Mouse (Mus musculus) midbrain, embryonic 11.5 days (tissue): Measurements from ENCODE around the gene Ube2l6. TPM values are rescaled to one million over a fixed set of nuclear protein-coding genes. Genes with fewer than 3 reads are reported as not detected.

Experiments used
- ATAC-seq: fragments of 200-750 bp; cut with Nextera tagmentation; 2 replicates; pipeline ENCODE4 v1.8.0; 2017; ENCODE audit warnings: moderate TSS enrichment, moderate library complexity; ENCODE audit not compliant: low FRiP score
- DNase-seq: peaks from one replicate; pipeline ENCODE4 v3.0.0; 2015; ENCODE audit warnings: low spot score; ENCODE audit errors: missing footprints
- H3K27ac ChIP-seq: fragments of 300-500 bp; sonication (generic); 2 replicates; pipeline ENCODE4 v1.5.1; 2014; ENCODE audit warnings: low read depth, low read length
- H3K27me3 ChIP-seq: fragments of 300-500 bp; sonication (generic); 2 replicates; pipeline ENCODE4 v1.6.1; 2014; ENCODE audit warnings: mild to moderate bottlenecking, low read length, moderate library complexity, mixed read lengths; ENCODE audit not compliant: control insufficient read depth, insufficient read depth
- H3K36me3 ChIP-seq: fragments of 300-500 bp; sonication (generic); 2 replicates; pipeline ENCODE4 v1.6.1; 2014; ENCODE audit warnings: mild to moderate bottlenecking, low read length, moderate library complexity, mixed read lengths; ENCODE audit not compliant: control insufficient read depth, insufficient read depth
- H3K4me1 ChIP-seq: fragments of 300-500 bp; sonication (generic); 2 replicates; pipeline ENCODE4 v1.6.1; 2014; ENCODE audit warnings: low read length; ENCODE audit not compliant: control insufficient read depth, insufficient read depth
- H3K4me2 ChIP-seq: fragments of 300-500 bp; sonication (generic); 2 replicates; pipeline ENCODE4 v1.6.1; 2014; ENCODE audit warnings: mild to moderate bottlenecking, moderate library complexity
- H3K4me3 ChIP-seq: fragments of 300-500 bp; sonication (generic); 2 replicates; pipeline ENCODE4 v1.5.1; 2014; ENCODE audit warnings: low read depth, low read length
- H3K9ac ChIP-seq: fragments of 300-500 bp; sonication (generic); 2 replicates; pipeline ENCODE4 v1.6.1; 2014; ENCODE audit warnings: low read length
- H3K9me3 ChIP-seq: fragments of 300-500 bp; sonication (generic); 2 replicates; pipeline ENCODE4 v1.6.1; 2016; ENCODE audit warnings: low read length; ENCODE audit not compliant: control insufficient read depth
- WGBS: fragments of 180-500 bp; shearing (Covaris S2); extraction: QIAGEN DNeasy Blood & Tissue Kit; methylation state at CpG from one replicate; pipeline ENCODE4 v1.1.7; 2014; 5-methylcytosine and 5-hydroxymethylcytosine counted together
- polyA plus RNA-seq: library from polyadenylated mRNA; unstranded; fragments of >200 nt; fragmentation: Nextera tagmentation; extraction: Ambion mirVana; gene quantifications from 2 replicates; pipeline ENCODE4 v1.2.1, GENCODE M21; 2014

Ube2l6 gene
- polyA plus RNA-seq, 1 experiment from 2014 or later = 39.5 TPM

- Histone ChIP-seq H3K27ac (no peak within 1 kb of the TSS), H3K4me1 (peaks cover 14% of the 10 kb centered on the region), H3K9me3 (no peaks in the 10 kb centered on the region), H3K9ac (peak within 1 kb of the TSS; percentile 83), H3K36me3 (no peaks in the 10 kb centered on the region), H3K4me3 (peak within 1 kb of the TSS; percentile 60), H3K4me2 (peak within 1 kb of the TSS; percentile 95), H3K27me3 (peaks cover 19% of the 10 kb centered on the region)
- ATAC-seq (no peak), DNase-seq (no peak)
- 22% methylated on average over 10 of the region's 10 CpGs for WGBS
Measured at GRCm38 (mm10) chr2:84838593-84838949, 39.9 kb downstream of the Ube2l6 start, which contains the start of gene Slc43a1. TSS of gene Slc43a1 (plus strand) at chr2:84838850.

GRCm38 (mm10) chr2:84838993-84839980 lies 40.7 kb downstream of the Ube2l6 start:
- H3K9me3 ChIP-seq = no peaks in the 10 kb centered on the region
- DNase-seq = peak; percentile 95
- peak overlapping the region; percentile 95 for H3K4me2 ChIP-seq
- WGBS = under 1% methylated on average over 47 of the region's 47 CpGs
- ATAC-seq = peak; percentile 18
- no peaks in the 10 kb centered on the region for H3K36me3 ChIP-seq
- H3K4me3 ChIP-seq = peak overlapping the region; percentile 60
- H3K27ac ChIP-seq = no peak overlapping the region
- H3K4me1 ChIP-seq = peaks cover 14% of the 10 kb centered on the region
- H3K9ac ChIP-seq = peak overlapping the region; percentile 83
- H3K27me3 ChIP-seq = peaks cover 19% of the 10 kb centered on the region

GRCm38 (mm10) chr2:84840016-84840747 lies 41.6 kb downstream of the Ube2l6 start:
- Histone ChIP-seq H3K4me3 (peak overlapping the region; percentile 60), H3K9ac (peak overlapping the region; percentile 83), H3K27ac (peak overlapping the region; percentile 53; the same call in 1 of the 2 replicates), H3K36me3 (no peaks in the 10 kb centered on the region), H3K4me1 (peaks cover 14% of the 10 kb centered on the region), H3K27me3 (peaks cover 19% of the 10 kb centered on the region), H3K4me2 (peak overlapping the region; percentile 95), H3K9me3 (no peaks in the 10 kb centered on the region)
- peak; percentile 91 for ATAC-seq
- WGBS = under 1% methylated on average over 54 of the region's 54 CpGs
- DNase-seq = peak; percentile 98

- no peak for ATAC-seq
- peaks cover 19% of the 10 kb centered on the region for H3K27me3 ChIP-seq
- peak overlapping the region; percentile 53; the same call in 1 of the 2 replicates for H3K27ac ChIP-seq
- peak overlapping the region; percentile 83 for H3K9ac ChIP-seq
- H3K9me3 ChIP-seq = no peaks in the 10 kb centered on the region
- WGBS = 10% methylated on average over 17 of the region's 17 CpGs
- H3K4me2 ChIP-seq = peak overlapping the region; percentile 95
- H3K4me1 ChIP-seq = peaks cover 14% of the 10 kb centered on the region
- peak overlapping the region; percentile 60 for H3K4me3 ChIP-seq
- no peaks in the 10 kb centered on the region for H3K36me3 ChIP-seq
- DNase-seq = no peak
Measured at GRCm38 (mm10) chr2:84840748-84841563, 42.3 kb downstream of the Ube2l6 start.

GRCm38 (mm10) chr2:84841905-84842304 lies 43.3 kb downstream of the Ube2l6 start:
- Histone ChIP-seq H3K9ac (no peak overlapping the region), H3K36me3 (no peaks in the 10 kb centered on the region), H3K4me3 (no peak overlapping the region), H3K4me2 (no peak overlapping the region), H3K27me3 (peaks cover 19% of the 10 kb centered on the region), H3K27ac (no peak overlapping the region), H3K9me3 (no peaks in the 10 kb centered on the region), H3K4me1 (peaks cover 14% of the 10 kb centered on the region)
- peak; percentile 37 for DNase-seq
- ATAC-seq = no peak

GRCm38 (mm10) chr2:84843654-84844053 lies 45.0 kb downstream of the Ube2l6 start:
- Histone ChIP-seq H3K9me3 (no peaks in the 10 kb centered on the region), H3K36me3 (no peaks in the 10 kb centered on the region), H3K27ac (no peak overlapping the region), H3K4me3 (no peak overlapping the region), H3K27me3 (peaks cover 10% of the 10 kb centered on the region), H3K4me1 (peaks cover 14% of the 10 kb centered on the region), H3K4me2 (no peak overlapping the region), H3K9ac (no peak overlapping the region)
- no peak for ATAC-seq
- 88% methylated on average over 6 of the region's 6 CpGs for WGBS
- no peak for DNase-seq

- Histone ChIP-seq H3K36me3 (no peaks in the 10 kb centered on the region), H3K27ac (no peak overlapping the region), H3K9ac (no peak overlapping the region), H3K4me3 (no peak overlapping the region), H3K4me1 (peaks cover 5% of the 10 kb centered on the region; the same call in 1 of the 2 replicates), H3K9me3 (no peaks in the 10 kb centered on the region), H3K27me3 (no peaks in the 10 kb centered on the region), H3K4me2 (no peak overlapping the region)
- 89% methylated on average over 1 of the region's 1 CpGs for WGBS
- DNase-seq = no peak
- ATAC-seq = no peak
Measured at GRCm38 (mm10) chr2:84845226-84845625, 46.6 kb downstream of the Ube2l6 start.

- Histone ChIP-seq H3K9me3 (no peaks in the 10 kb centered on the region), H3K36me3 (no peaks in the 10 kb centered on the region), H3K4me1 (peaks cover 8% of the 10 kb centered on the region), H3K4me3 (no peak overlapping the region), H3K27me3 (no peaks in the 10 kb centered on the region), H3K4me2 (peak overlapping the region; percentile 19; the same call in 1 of the 2 replicates), H3K27ac (no peak overlapping the region), H3K9ac (no peak overlapping the region)
- no peak for DNase-seq
- ATAC-seq = peak; percentile 20; the same call in 1 of the 2 replicates
- WGBS = 59% methylated on average over 7 of the region's 7 CpGs
Measured at GRCm38 (mm10) chr2:84850407-84851129, 51.9 kb downstream of the Ube2l6 start.
